Mouse (Mus musculus) stomach, postnatal 0 days (tissue): ENCODE results near the gene Plekhj1. TPM values are rescaled to one million over a fixed set of nuclear protein-coding genes. Genes with fewer than 3 reads are reported as not detected.

Experiments used
- ATAC-seq: fragments of 200-750 bp; cut with Nextera tagmentation; 2 replicates; pipeline ENCODE4 v1.8.0; 2017; ENCODE audit not compliant: low FRiP score, low TSS enrichment
- DNase-seq: peaks from one replicate; pipeline ENCODE4 v3.0.0-alpha.2; 2016; ENCODE audit warnings: low spot score
- H3K27ac ChIP-seq: fragments of 300-500 bp; sonication (generic); replicated peaks from 2 replicates; pipeline ENCODE4 v1.5.1; 2014; ENCODE audit warnings: mild to moderate bottlenecking, control low read depth
- H3K27me3 ChIP-seq: fragments of 300-500 bp; sonication (generic); 2 replicates; pipeline ENCODE4 v1.6.1; 2014; ENCODE audit warnings: low read length; ENCODE audit not compliant: control insufficient read depth, insufficient read depth
- H3K36me3 ChIP-seq: fragments of 300-500 bp; sonication (generic); 2 replicates; pipeline ENCODE4 v1.6.1; 2014; ENCODE audit warnings: low read length, mixed read lengths; ENCODE audit not compliant: control insufficient read depth, insufficient read depth
- H3K4me1 ChIP-seq: fragments of 300-500 bp; sonication (generic); replicated peaks from 2 replicates; pipeline ENCODE4 v1.6.1; 2014; ENCODE audit warnings: antibody characterized with exemption; ENCODE audit not compliant: control insufficient read depth, insufficient read depth
- H3K4me2 ChIP-seq: fragments of 300-500 bp; sonication (generic); replicated peaks from 2 replicates; pipeline ENCODE4 v1.6.1; 2014; ENCODE audit warnings: low read depth, mild to moderate bottlenecking, control low read depth, moderate library complexity
- H3K4me3 ChIP-seq: fragments of 300-500 bp; sonication (generic); 2 replicates; pipeline ENCODE4 v1.5.1; 2014; ENCODE audit warnings: low read depth, low read length, control low read depth
- H3K9ac ChIP-seq: fragments of 300-500 bp; sonication (generic); 2 replicates; pipeline ENCODE4 v1.6.1; 2014; ENCODE audit warnings: mild to moderate bottlenecking, low read length, control low read depth, mixed read lengths
- H3K9me3 ChIP-seq: fragments of 300-500 bp; sonication (generic); 2 replicates; pipeline ENCODE4 v1.6.1; 2016; ENCODE audit warnings: low read length; ENCODE audit not compliant: control insufficient read depth
- CTCF ChIP-seq: IDR thresholded peaks from 2 replicates; pipeline ENCODE4 v1.5.1; 2016; ENCODE audit warnings: antibody characterized with exemption, low read depth, mild to moderate bottlenecking, moderate library complexity
- EP300 ChIP-seq: optimal IDR thresholded peaks from 2 replicates; pipeline ENCODE3; 2016; ENCODE audit warnings: antibody characterized with exemption
- WGBS: fragments of 180-500 bp; shearing (Covaris S2); extraction: QIAGEN DNeasy Blood & Tissue Kit; methylation state at CpG from one replicate; pipeline ENCODE4 v1.1.7; 2014; 5-methylcytosine and 5-hydroxymethylcytosine counted together
- polyA plus RNA-seq: library from polyadenylated mRNA; unstranded; fragments of >200 nt; fragmentation: Nextera tagmentation; extraction: Ambion mirVana; gene quantifications from 2 replicates; pipeline ENCODE4 v1.2.1, GENCODE M21; 2015

The Plekhj1 gene
- polyA plus RNA-seq, 1 experiment from 2014 or later, result 62.0 TPM

- 6% methylated on average over 25 of the region's 29 CpGs for WGBS
- no peaks in the 10 kb centered on the region for H3K27me3 ChIP-seq
- peak overlapping the region; percentile 71 for H3K4me3 ChIP-seq
- H3K9ac ChIP-seq, result peak overlapping the region; percentile 96
- ATAC-seq, result no peak
- peak overlapping the region; percentile 92 for H3K27ac ChIP-seq
- peak overlapping the region; percentile 92 for H3K4me2 ChIP-seq
- DNase-seq, result no peak
- H3K9me3 ChIP-seq, result no peaks in the 10 kb centered on the region
- peaks cover 3% of the 10 kb centered on the region; the same call in 1 of the 2 replicates for H3K4me1 ChIP-seq
- TF ChIP-seq CTCF, result no peak
- no peak for TF ChIP-seq EP300
- H3K36me3 ChIP-seq, result no peaks in the 10 kb centered on the region
These were observed 28.8 kb upstream of the Plekhj1 start for GRCm38 (mm10) chr10:80827063-80827869.

- peak; percentile 97 for ATAC-seq
- H3K9me3 ChIP-seq, result no peaks in the 10 kb centered on the region
- no peaks in the 10 kb centered on the region for H3K36me3 ChIP-seq
- peak within 1 kb of the TSS; percentile 92 for H3K4me2 ChIP-seq
- peak within 1 kb of the TSS; percentile 92 for H3K27ac ChIP-seq
- DNase-seq, result peak; percentile 99
- peak within 1 kb of the TSS; percentile 71 for H3K4me3 ChIP-seq
- under 1% methylated on average over 73 of the region's 82 CpGs for WGBS
- TF ChIP-seq EP300 (peak; percentile 56), CTCF (peak; percentile 12; the same call in 1 of the 2 replicates)
- H3K4me1 ChIP-seq, result peaks cover 3% of the 10 kb centered on the region; the same call in 1 of the 2 replicates
- no peaks in the 10 kb centered on the region for H3K27me3 ChIP-seq
- peak within 1 kb of the TSS; percentile 96 for H3K9ac ChIP-seq
These were observed 28.0 kb upstream of the Plekhj1 start, which contains the start of gene Oaz1 for GRCm38 (mm10) chr10:80826151-80827062. Gene Oaz1, plus strand, starts transcription at chr10:80826656.

- Histone ChIP-seq H3K9me3 (no peaks in the 10 kb centered on the region), H3K4me3 (no peak overlapping the region), H3K36me3 (no peaks in the 10 kb centered on the region), H3K9ac (no peak overlapping the region), H3K4me1 (peaks cover 3% of the 10 kb centered on the region; the same call in 1 of the 2 replicates), H3K27me3 (no peaks in the 10 kb centered on the region), H3K4me2 (no peak overlapping the region), H3K27ac (no peak overlapping the region)
- ATAC-seq (no peak), DNase-seq (no peak)
- no peak for TF ChIP-seq CTCF
- no peak for TF ChIP-seq EP300
- 63% methylated on average over 2 of the region's 2 CpGs for WGBS
These were observed 26.4 kb upstream of the Plekhj1 start for GRCm38 (mm10) chr10:80824827-80825226.

- Histone ChIP-seq H3K27ac (peak overlapping the region; percentile 13; the same call in 1 of the 2 replicates), H3K4me3 (no peak overlapping the region), H3K9ac (no peak overlapping the region), H3K4me1 (peaks cover 3% of the 10 kb centered on the region; the same call in 1 of the 2 replicates), H3K36me3 (no peaks in the 10 kb centered on the region), H3K27me3 (no peaks in the 10 kb centered on the region), H3K9me3 (no peaks in the 10 kb centered on the region), H3K4me2 (no peak overlapping the region)
- no peak for ATAC-seq
- WGBS, result 53% methylated on average over 8 of the region's 8 CpGs
- no peak for TF ChIP-seq CTCF
- TF ChIP-seq EP300, result no peak
- no peak for DNase-seq
These were observed 25.6 kb upstream of the Plekhj1 start for GRCm38 (mm10) chr10:80823847-80824643.

- WGBS, result 90% methylated on average over 1 of the region's 1 CpGs
- Histone ChIP-seq H3K4me3 (no peak overlapping the region), H3K27me3 (no peaks in the 10 kb centered on the region), H3K36me3 (no peaks in the 10 kb centered on the region), H3K27ac (no peak overlapping the region), H3K4me2 (no peak overlapping the region), H3K9me3 (no peaks in the 10 kb centered on the region), H3K9ac (no peak overlapping the region), H3K4me1 (peaks cover 3% of the 10 kb centered on the region; the same call in 1 of the 2 replicates)
- TF ChIP-seq EP300, result no peak
- TF ChIP-seq CTCF, result peak; percentile 34
- DNase-seq, result no peak
- no peak for ATAC-seq
These were observed 24.9 kb upstream of the Plekhj1 start for GRCm38 (mm10) chr10:80823316-80823715.
